Mouse (Mus musculus) testis, postnatal 14 days (tissue): ENCODE results near the gene Rhou.

ENCODE experiments used
- DNase-seq: peaks from one replicate; pipeline ENCODE4 v3.0.0; 2021; ENCODE audit warnings: low spot score

Gene Rhou

GRCm38 (mm10) chr8:123697329-123697728 is 43.6 kb downstream of the Rhou start:
- DNase-seq: no peak

GRCm38 (mm10) chr8:123700399-123701070 is 46.8 kb downstream of the Rhou start:
- no peak for DNase-seq

GRCm38 (mm10) chr8:123701952-123702587 is 48.3 kb downstream of the Rhou start:
- DNase-seq: peak; percentile 62

GRCm38 (mm10) chr8:123705376-123705775 is 51.6 kb downstream of the Rhou start:
- DNase-seq: no peak

- DNase-seq: no peak
Measured at GRCm38 (mm10) chr8:123707137-123707536, 53.4 kb downstream of the Rhou start.

- DNase-seq: no peak
Measured at GRCm38 (mm10) chr8:123708729-123709128, 55.0 kb downstream of the Rhou start.

- DNase-seq: no peak
Measured at GRCm38 (mm10) chr8:123710335-123710734, 56.6 kb downstream of the Rhou start.
